Mouse (Mus musculus) spleen, adult 2 months (tissue): ENCODE data around the gene Ccr3.

Source experiments
- CTCF ChIP-seq: fragments of 200-500 bp; IDR thresholded peaks from 2 replicates; pipeline ENCODE4 v1.5.1; 2011; ENCODE audit warnings: mild to moderate bottlenecking, inconsistent platforms; ENCODE audit not compliant: insufficient read depth, insufficient read length, insufficient replicate concordance; ENCODE audit errors: extremely low read depth
- POLR2A ChIP-seq: fragments of 200-500 bp; IDR thresholded peaks from 2 replicates; pipeline ENCODE4 v1.6.1; 2011; ENCODE audit warnings: low read depth, low read length, inconsistent platforms

- TF ChIP-seq CTCF (no peak), POLR2A (no peak)
Measured at GRCm38 (mm10) chr9:123991312-123991906, 30.4 kb upstream of the Ccr3 start.
